Mouse (Mus musculus): ENCODE measurements around the gene Tap1.

DNA sequence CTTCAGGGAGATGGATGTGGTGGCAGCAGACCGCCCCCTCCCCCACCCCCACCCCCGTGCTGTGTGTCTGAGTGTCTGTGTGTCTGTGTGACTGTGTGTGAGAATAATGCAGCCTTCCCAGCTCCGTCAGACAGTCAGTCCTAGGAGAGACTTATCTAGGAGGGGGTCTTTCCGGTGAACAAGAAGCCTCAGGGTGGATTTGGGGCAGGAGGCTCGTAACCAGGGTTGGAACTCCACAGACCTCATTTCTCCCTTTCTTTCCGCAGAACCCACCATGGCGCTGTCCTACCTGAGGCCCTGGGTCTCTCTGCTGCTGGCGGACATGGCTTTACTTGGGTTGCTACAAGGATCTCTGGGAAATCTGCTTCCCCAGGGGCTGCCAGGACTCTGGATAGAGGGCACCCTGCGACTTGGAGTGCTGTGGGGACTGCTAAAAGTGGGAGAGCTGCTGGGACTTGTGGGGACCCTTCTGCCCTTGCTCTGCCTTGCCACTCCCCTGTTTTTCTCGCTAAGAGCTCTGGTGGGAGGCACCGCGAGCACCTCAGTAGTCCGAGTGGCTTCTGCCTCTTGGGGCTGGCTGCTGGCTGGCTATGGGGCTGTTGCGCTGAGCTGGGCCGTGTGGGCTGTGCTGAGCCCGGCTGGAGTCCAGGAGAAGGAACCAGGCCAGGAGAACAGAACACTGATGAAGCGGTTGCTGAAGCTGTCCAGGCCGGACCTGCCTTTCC is 17.8 kb downstream of the Tap1 start:
- TF ChIP-seq RCOR1 (IDR thresholded peaks at IDR 0.05; ENCODE audit: low read depth, low read length) (no peak), POLR2AphosphoS2 (IDR thresholded peaks at IDR 0.05; ENCODE audit: low read length) (no peak), EP300 (IDR thresholded peaks at IDR 0.05; ENCODE audit: low read depth in 1 of 2, low read length in 2 of 2) (no peak), MAZ (IDR thresholded peaks at IDR 0.05; ENCODE audit: low read depth, low read length) (no peak)
